Mouse (Mus musculus): Measurements from ENCODE around the gene Thumpd2.

DNA sequence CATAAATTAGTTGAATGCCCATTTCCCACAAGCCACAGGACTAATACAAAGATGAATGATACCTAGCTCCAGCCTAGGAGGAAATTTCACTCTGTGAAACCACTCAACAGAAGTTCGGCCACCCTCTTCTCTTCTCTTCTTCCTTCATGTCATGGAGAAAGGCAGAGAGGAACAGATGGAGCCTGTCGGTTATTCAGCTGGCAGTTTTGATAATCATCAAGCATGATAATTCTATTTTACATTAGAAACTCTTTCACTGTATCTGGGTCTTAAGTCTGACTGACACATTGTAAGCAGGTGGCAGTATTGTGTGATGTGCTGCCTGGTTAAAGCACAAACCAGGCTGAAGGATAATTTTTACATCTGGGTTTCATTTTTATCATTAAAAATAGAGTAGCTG, 31.6 kb upstream of the Thumpd2 start:
- TF ChIP-seq POLR2A (IDR thresholded peaks at IDR 0.05; ENCODE audit: control insufficient read depth, extremely low read depth, insufficient read depth, low read length, poor library complexity) (no peak), CTCF (IDR thresholded peaks at IDR 0.05; ENCODE audit: borderline replicate concordance, control insufficient read depth, extremely low read depth, insufficient read depth, low read length, poor library complexity) (no peak)
